Mouse (Mus musculus): Measurements from ENCODE around the gene Plk5.

The Plk5 gene

GRCm38 (mm10) chr10:80387522-80387959 lies 31.3 kb downstream of the Plk5 start, which contains the start of gene Mex3d:
TSS of gene Mex3d (minus strand) at chr10:80387659.
- DNase-seq (ENCODE audit: low spot score in 2 of 2) = peak; percentile 81 to 84

GRCm38 (mm10) chr10:80388731-80389130 lies 32.5 kb downstream of the Plk5 start:
- no peak for DNase-seq (ENCODE audit: low spot score in 2 of 2)

- no peak for DNase-seq (ENCODE audit: low spot score in 2 of 2)
Measured at GRCm38 (mm10) chr10:80389185-80389708, 33.0 kb downstream of the Plk5 start.

GRCm38 (mm10) chr10:80390697-80391096 lies 34.4 kb downstream of the Plk5 start:
- no peak for DNase-seq (ENCODE audit: low spot score in 2 of 2)

- DNase-seq (ENCODE audit: low spot score in 2 of 2) = no peak
Measured at GRCm38 (mm10) chr10:80392687-80393086, 36.4 kb downstream of the Plk5 start.

- no peak for DNase-seq (ENCODE audit: low spot score in 2 of 2)
Measured at GRCm38 (mm10) chr10:80395025-80395627, 38.9 kb downstream of the Plk5 start.

GRCm38 (mm10) chr10:80396822-80397523 lies 40.7 kb downstream of the Plk5 start:
- no peak for DNase-seq (ENCODE audit: low spot score in 2 of 2)

GRCm38 (mm10) chr10:80397524-80398173 lies 41.4 kb downstream of the Plk5 start:
- DNase-seq (ENCODE audit: low spot score in 2 of 2) = no peak

GRCm38 (mm10) chr10:80398174-80398535 lies 41.9 kb downstream of the Plk5 start:
- DNase-seq (ENCODE audit: low spot score in 2 of 2) = no peak

- DNase-seq (ENCODE audit: low spot score in 2 of 2) = peak; percentile 96 to 97
Measured at GRCm38 (mm10) chr10:80398719-80399190, 42.5 kb downstream of the Plk5 start.

GRCm38 (mm10) chr10:80399191-80399972 lies 43.1 kb downstream of the Plk5 start, which contains the start of gene Mbd3:
TSS of gene Mbd3 (minus strand) at chr10:80399550.
- peak; percentile 98 to 100 for DNase-seq (ENCODE audit: low spot score in 2 of 2)

- no peak for DNase-seq (ENCODE audit: low spot score in 2 of 2)
Measured at GRCm38 (mm10) chr10:80399973-80400703, 43.9 kb downstream of the Plk5 start.

- no peak for DNase-seq (ENCODE audit: low spot score in 2 of 2)
Measured at GRCm38 (mm10) chr10:80400704-80401161, 44.5 kb downstream of the Plk5 start.

GRCm38 (mm10) chr10:80403044-80403692 lies 46.9 kb downstream of the Plk5 start:
- no peak for DNase-seq (ENCODE audit: low spot score in 2 of 2)

GRCm38 (mm10) chr10:80405481-80406173 lies 49.4 kb downstream of the Plk5 start:
- DNase-seq (ENCODE audit: low spot score in 2 of 2) = no peak

- DNase-seq (ENCODE audit: low spot score in 2 of 2) = peak; percentile 92 to 93
Measured at GRCm38 (mm10) chr10:80406684-80407501, 50.6 kb downstream of the Plk5 start, which contains the start of gene Uqcr11. TSS of gene Uqcr11 (minus strand) at chr10:80406830.

GRCm38 (mm10) chr10:80407924-80408323 lies 51.7 kb downstream of the Plk5 start:
- DNase-seq (ENCODE audit: low spot score in 2 of 2) = no peak

GRCm38 (mm10) chr10:80412656-80413541 lies 56.6 kb downstream of the Plk5 start:
- peak; percentile 52 to 71 for DNase-seq (ENCODE audit: low spot score in 2 of 2)

Measured in right cerebral cortex, adult 2 months (tissue).